Mouse (Mus musculus) heart, adult 2 months (tissue): ENCODE data around the gene Pla2g16. TPM values are rescaled to one million over a fixed set of nuclear protein-coding genes. Genes with fewer than 3 reads are reported as not detected.

Experiments
- DNase-seq, 2 experiments: peaks; one replicate each; pipeline ENCODE4 v3.0.0; 2021
- H3K27ac ChIP-seq: fragments of 200-600 bp; 2 replicates; pipeline ENCODE4 v1.8.1; 2022
- H3K27me3 ChIP-seq: fragments of 200-500 bp; 2 replicates; pipeline ENCODE4 v1.6.1; 2012; ENCODE audit warnings: mild to moderate bottlenecking, low read length, inconsistent platforms, mixed read lengths; ENCODE audit not compliant: control insufficient read depth, insufficient read depth
- H3K36me3 ChIP-seq: fragments of 200-500 bp; 2 replicates; pipeline ENCODE4 v1.6.1; 2012; ENCODE audit warnings: low read length, inconsistent platforms; ENCODE audit not compliant: control insufficient read depth, insufficient read depth
- H3K4me1 ChIP-seq: fragments of 200-500 bp; 2 replicates; pipeline ENCODE4 v1.6.1; 2011; ENCODE audit warnings: low read length; ENCODE audit not compliant: control insufficient read depth, insufficient read depth
- H3K4me3 ChIP-seq: fragments of 200-600 bp; 2 replicates; pipeline ENCODE4 v1.8.1; 2022
- H3K79me2 ChIP-seq: fragments of 200-500 bp; replicated peaks from 2 replicates; pipeline ENCODE4 v1.6.1; 2012; ENCODE audit warnings: mild to moderate bottlenecking, inconsistent platforms, low read length, moderate library complexity, mixed read lengths; ENCODE audit not compliant: control insufficient read depth, insufficient read depth
- H3K9ac ChIP-seq: fragments of 200-500 bp; 2 replicates; pipeline ENCODE4 v1.6.1; 2012; ENCODE audit warnings: low read depth, mild to moderate bottlenecking, control low read depth, inconsistent platforms, low read length, mixed read lengths
- CTCF ChIP-seq: fragments of 200-600 bp; IDR thresholded peaks from 2 replicates; pipeline ENCODE4 v1.8.1; 2022; ENCODE audit warnings: antibody characterized with exemption, mild to moderate bottlenecking, moderate library complexity
- EP300 ChIP-seq: fragments of 200-500 bp; IDR thresholded peaks from 2 replicates; pipeline ENCODE4 v1.6.1; 2011; ENCODE audit warnings: low read depth, low read length, control low read depth; ENCODE audit not compliant: insufficient read depth
- POLR2A ChIP-seq: fragments of 200-500 bp; IDR thresholded peaks from 2 replicates; pipeline ENCODE4 v1.6.1; 2011; ENCODE audit warnings: mild to moderate bottlenecking, low read depth, low read length, control low read depth; ENCODE audit not compliant: insufficient read depth
- WGBS: fragments of 180-500 bp; shearing (Covaris S2); methylation state at CpG from one replicate; pipeline ENCODE4 v1.1.7; 2018; 5-methylcytosine and 5-hydroxymethylcytosine counted together
- intact Hi-C: fragments of 180-260 bp; cut with DNase I; formaldehyde crosslinking; loops from one replicate; pipeline ENCODE4 v1.15.1; 2025
- polyA plus RNA-seq: library from polyadenylated mRNA; depleted of rRNA; stranded (reverse); fragments of >200 nt; gene quantifications from 2 replicates; pipeline ENCODE4 v1.2.3, GENCODE M21; 2012
- total RNA-seq, 2 experiments: library from RNA; stranded (reverse); gene quantifications; 2 replicates each; pipeline ENCODE4 v1.2.3; 2021

Gene Pla2g16
- total and polyA plus RNA-seq, 3 experiments: 75.6 to 134 (median 104) TPM

- WGBS: 4% methylated on average over 2 of the region's 2 CpGs
- DNase-seq: peak in 1 of 2 experiments; percentile 36
Measured at GRCm38 (mm10) chr19:7595534-7595933, 38.3 kb downstream of the Pla2g16 start.

GRCm38 (mm10) chr19:7598481-7598880 lies 41.2 kb downstream of the Pla2g16 start:
- WGBS: 40% methylated on average over 4 of the region's 4 CpGs
- no peaks in the 10 kb centered on the region for H3K79me2 ChIP-seq
- H3K4me1 ChIP-seq: no peaks in the 10 kb centered on the region; the same call in 1 of the 2 replicates
- no peak overlapping the region for H3K27ac ChIP-seq
- H3K36me3 ChIP-seq: no peaks in the 10 kb centered on the region
- no peak overlapping the region for H3K9ac ChIP-seq
- TF ChIP-seq CTCF: no peak
- no peak for TF ChIP-seq EP300
- intact Hi-C loops: loop anchor here (5.0 kb wide), 1 partner anchor 156 kb away; no protein-coding TSS in a partner anchor
- no peak overlapping the region for H3K4me3 ChIP-seq
- DNase-seq: no peak
- no peaks in the 10 kb centered on the region for H3K27me3 ChIP-seq

More at GRCm38 (mm10) chr19:7595534-7595933, 38.3 kb downstream of the Pla2g16 start:
- Histone ChIP-seq H3K27me3 (no peaks in the 10 kb centered on the region), H3K36me3 (no peaks in the 10 kb centered on the region; the same call in 1 of the 2 replicates), H3K4me1 (peaks cover 2% of the 10 kb centered on the region), H3K79me2 (no peaks in the 10 kb centered on the region), H3K9ac (no peak overlapping the region), H3K27ac (no peak overlapping the region), H3K4me3 (no peak overlapping the region)
- peak; percentile 40; the same call in 1 of the 2 replicates for TF ChIP-seq POLR2A
- TF ChIP-seq CTCF: peak; percentile 84
- TF ChIP-seq EP300: no peak
- intact Hi-C loops: loop anchor here (1.0 to 5.0 kb wide), 3 partner anchors 39 to 153 kb away; partner anchors contain the start of gene Pla2g16

GRCm38 (mm10) chr19:7601551-7601950 lies 44.3 kb downstream of the Pla2g16 start:
- Histone ChIP-seq H3K27me3 (no peaks in the 10 kb centered on the region; the same call in 1 of the 2 replicates), H3K27ac (no peak overlapping the region), H3K4me3 (no peak overlapping the region), H3K36me3 (no peaks in the 10 kb centered on the region), H3K9ac (no peak overlapping the region), H3K4me1 (peaks cover 4% of the 10 kb centered on the region), H3K79me2 (no peaks in the 10 kb centered on the region)
- 80% methylated on average over 4 of the region's 4 CpGs for WGBS
- no peak for DNase-seq
- no peak for TF ChIP-seq POLR2A
- TF ChIP-seq EP300: no peak
- TF ChIP-seq CTCF: no peak
- intact Hi-C loops: no loop called here

- intact Hi-C loops: no loop called here
- Histone ChIP-seq H3K36me3 (no peaks in the 10 kb centered on the region), H3K79me2 (no peaks in the 10 kb centered on the region), H3K4me1 (peaks cover 6% of the 10 kb centered on the region), H3K27me3 (no peaks in the 10 kb centered on the region; the same call in 1 of the 2 replicates), H3K27ac (no peak overlapping the region), H3K9ac (no peak overlapping the region), H3K4me3 (no peak overlapping the region)
- no peak for TF ChIP-seq CTCF
- TF ChIP-seq EP300: no peak
- TF ChIP-seq POLR2A: no peak
- WGBS: 90% methylated on average over 10 of the region's 10 CpGs
- DNase-seq: no peak
Measured at GRCm38 (mm10) chr19:7604107-7604506, 46.8 kb downstream of the Pla2g16 start.

GRCm38 (mm10) chr19:7605013-7605412 lies 47.8 kb downstream of the Pla2g16 start:
- DNase-seq: no peak
- H3K4me1 ChIP-seq: peaks cover 6% of the 10 kb centered on the region
- TF ChIP-seq CTCF (no peak), EP300 (no peak), POLR2A (no peak)
- H3K27ac ChIP-seq: no peak overlapping the region
- no peaks in the 10 kb centered on the region for H3K36me3 ChIP-seq
- no peak overlapping the region for H3K9ac ChIP-seq
- H3K4me3 ChIP-seq: no peak overlapping the region
- H3K27me3 ChIP-seq: no peaks in the 10 kb centered on the region; the same call in 1 of the 2 replicates
- no peaks in the 10 kb centered on the region for H3K79me2 ChIP-seq
- intact Hi-C loops: no loop called here

GRCm38 (mm10) chr19:7605930-7606783 lies 48.9 kb downstream of the Pla2g16 start:
- no peaks in the 10 kb centered on the region for H3K79me2 ChIP-seq
- DNase-seq: no peak
- no peak overlapping the region for H3K4me3 ChIP-seq
- no peak overlapping the region for H3K9ac ChIP-seq
- H3K27me3 ChIP-seq: no peaks in the 10 kb centered on the region; the same call in 1 of the 2 replicates
- no peak for TF ChIP-seq CTCF
- no peak for TF ChIP-seq EP300
- no peak for TF ChIP-seq POLR2A
- WGBS: 15% methylated on average over 15 of the region's 15 CpGs
- H3K4me1 ChIP-seq: peaks cover 6% of the 10 kb centered on the region
- no peak overlapping the region for H3K27ac ChIP-seq
- no peaks in the 10 kb centered on the region for H3K36me3 ChIP-seq
- intact Hi-C loops: no loop called here
